Mouse (Mus musculus) heart, adult 2 months (tissue): Measurements from ENCODE around the gene Smurf1.

Source experiments
- CTCF ChIP-seq: fragments of 200-600 bp; IDR thresholded peaks from 2 replicates; pipeline ENCODE4 v1.8.1; 2022; ENCODE audit warnings: antibody characterized with exemption, mild to moderate bottlenecking, moderate library complexity
- POLR2A ChIP-seq: fragments of 200-500 bp; IDR thresholded peaks from 2 replicates; pipeline ENCODE4 v1.6.1; 2011; ENCODE audit warnings: mild to moderate bottlenecking, low read depth, low read length, control low read depth; ENCODE audit not compliant: insufficient read depth

- no peak for TF ChIP-seq CTCF
- no peak for TF ChIP-seq POLR2A
These were observed 63.9 kb downstream of the Smurf1 start for GRCm38 (mm10) chr5:144901791-144902190.
